Mouse (Mus musculus) bone marrow macrophage, adult 2 months (primary cell): Measurements from ENCODE around the gene Dkkl1.

Source experiments
- CTCF ChIP-seq: IDR thresholded peaks from 2 replicates; pipeline ENCODE4 v1.5.1; 2012; ENCODE audit warnings: low read depth, mild to moderate bottlenecking, low read length, moderate library complexity
- POLR2A ChIP-seq: IDR thresholded peaks from 2 replicates; pipeline ENCODE4 v1.6.1; 2012; ENCODE audit warnings: mild to moderate bottlenecking, low read depth, low read length, borderline replicate concordance

DNA sequence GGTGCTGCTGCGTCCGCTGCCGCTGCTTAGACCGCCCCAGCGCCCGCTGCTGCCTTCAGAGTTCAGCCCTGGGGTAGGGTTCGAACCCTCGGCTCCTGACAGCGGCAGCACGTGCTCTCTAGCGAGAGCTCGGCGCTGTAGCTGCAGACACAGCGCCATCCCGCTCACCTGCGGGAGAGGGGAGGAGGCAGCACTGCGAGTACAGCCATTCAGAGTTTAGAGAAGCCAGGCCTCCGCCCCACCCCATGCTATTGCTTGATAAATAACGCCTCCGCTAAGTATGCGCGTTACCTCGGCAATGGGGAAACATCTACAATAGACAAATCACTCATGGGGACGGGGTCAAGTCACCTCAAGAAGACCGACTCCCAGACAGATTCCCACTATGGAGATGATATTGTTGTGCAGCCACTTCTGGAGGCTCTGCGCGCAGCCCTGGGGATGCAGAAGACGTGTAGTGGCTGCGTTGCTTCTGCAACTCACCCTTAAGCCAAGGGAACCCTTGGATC is 22.4 kb upstream of the Dkkl1 start:
- TF ChIP-seq CTCF, result no peak
- no peak for TF ChIP-seq POLR2A
